Mouse (Mus musculus): ENCODE measurements around the gene Lrrc57. TPM values are rescaled to one million over a fixed set of nuclear protein-coding genes. Genes with fewer than 3 reads are reported as not detected.
A peak's percentile ranks its signal among the peaks of the same experiment; 100 is the strongest.

Lrrc57 gene
- 32.7 and 36.7 TPM in 2 replicates for polyA plus RNA-seq (2015; fragmentation: Nextera tagmentation; extraction: Ambion mirVana)

- H3K4me1 ChIP-seq, result peaks cover 21% of the 10 kb centered on the region
- peak within 1 kb of the TSS; percentile 93 for H3K9ac ChIP-seq (replicated peaks)
- no peaks in the 10 kb centered on the region for H3K27me3 ChIP-seq (replicated peaks)
- peak; percentile 95 for ATAC-seq (ENCODE audit: low FRiP score)
- WGBS, result under 1% methylated on average over 52 of the region's 52 CpGs
- peak within 1 kb of the TSS; percentile 95 for H3K4me3 ChIP-seq (replicated peaks)
- no peaks in the 10 kb centered on the region for H3K9me3 ChIP-seq (replicated peaks)
- H3K36me3 ChIP-seq, result peaks cover 12% of the 10 kb centered on the region
- peak within 1 kb of the TSS; percentile 93 for H3K27ac ChIP-seq (replicated peaks)
- peak within 1 kb of the TSS; percentile 82 for H3K4me2 ChIP-seq
Measured at GRCm38 (mm10) chr2:120608830-120609723, at the start of gene Lrrc57, which contains the start of gene Haus2. TSS of gene Lrrc57 (minus strand) at chr2:120609520. TSS of gene Haus2 (plus strand) at chr2:120609383.

- Histone ChIP-seq H3K27ac (replicated peaks) (no peak overlapping the region), H3K4me2 (no peak overlapping the region), H3K9me3 (replicated peaks) (no peaks in the 10 kb centered on the region), H3K27me3 (replicated peaks) (no peaks in the 10 kb centered on the region), H3K9ac (replicated peaks) (no peak overlapping the region), H3K4me3 (replicated peaks) (no peak overlapping the region), H3K4me1 (no peaks in the 10 kb centered on the region), H3K36me3 (no peaks in the 10 kb centered on the region)
- 66% methylated on average over 5 of the region's 5 CpGs for WGBS
- ATAC-seq (ENCODE audit: low FRiP score), result no peak
Measured at GRCm38 (mm10) chr2:120658486-120658885, 49.2 kb upstream of the Lrrc57 start.

- H3K9me3 ChIP-seq (replicated peaks), result no peaks in the 10 kb centered on the region
- H3K4me3 ChIP-seq (replicated peaks), result no peak overlapping the region
- no peak for ATAC-seq (ENCODE audit: low FRiP score)
- H3K27ac ChIP-seq (replicated peaks), result no peak overlapping the region
- 100% methylated on average over 2 of the region's 2 CpGs for WGBS
- H3K4me2 ChIP-seq, result no peak overlapping the region
- no peaks in the 10 kb centered on the region for H3K27me3 ChIP-seq (replicated peaks)
- H3K4me1 ChIP-seq, result no peaks in the 10 kb centered on the region
- no peak overlapping the region for H3K9ac ChIP-seq (replicated peaks)
- H3K36me3 ChIP-seq, result no peaks in the 10 kb centered on the region
Measured at GRCm38 (mm10) chr2:120656711-120657110, 47.4 kb upstream of the Lrrc57 start.

- Histone ChIP-seq H3K27me3 (replicated peaks) (no peaks in the 10 kb centered on the region), H3K4me2 (no peak overlapping the region), H3K9ac (replicated peaks) (no peak overlapping the region), H3K4me3 (replicated peaks) (no peak overlapping the region), H3K4me1 (no peaks in the 10 kb centered on the region), H3K36me3 (no peaks in the 10 kb centered on the region), H3K9me3 (replicated peaks) (no peaks in the 10 kb centered on the region), H3K27ac (replicated peaks) (no peak overlapping the region)
- 91% methylated on average over 5 of the region's 5 CpGs for WGBS
- no peak for ATAC-seq (ENCODE audit: low FRiP score)
Measured at GRCm38 (mm10) chr2:120655905-120656304, 46.6 kb upstream of the Lrrc57 start.

GRCm38 (mm10) chr2:120654693-120655092 lies 45.4 kb upstream of the Lrrc57 start:
- Histone ChIP-seq H3K9ac (replicated peaks) (no peak overlapping the region), H3K27ac (replicated peaks) (no peak overlapping the region), H3K4me3 (replicated peaks) (no peak overlapping the region), H3K36me3 (no peaks in the 10 kb centered on the region), H3K9me3 (replicated peaks) (no peaks in the 10 kb centered on the region), H3K4me1 (no peaks in the 10 kb centered on the region), H3K27me3 (replicated peaks) (no peaks in the 10 kb centered on the region), H3K4me2 (no peak overlapping the region)
- no peak for ATAC-seq (ENCODE audit: low FRiP score)
- 74% methylated on average over 2 of the region's 2 CpGs for WGBS

- Histone ChIP-seq H3K36me3 (no peaks in the 10 kb centered on the region), H3K9ac (replicated peaks) (no peak overlapping the region), H3K4me2 (no peak overlapping the region), H3K27me3 (replicated peaks) (no peaks in the 10 kb centered on the region), H3K27ac (replicated peaks) (0 out of 2 replicates have a peak overlapping the region, but pooled peaks have one; percentile 9), H3K4me3 (replicated peaks) (no peak overlapping the region), H3K9me3 (replicated peaks) (no peaks in the 10 kb centered on the region), H3K4me1 (no peaks in the 10 kb centered on the region)
- no peak for ATAC-seq (ENCODE audit: low FRiP score)
- 84% methylated on average over 7 of the region's 7 CpGs for WGBS
Measured at GRCm38 (mm10) chr2:120652925-120653284, 43.6 kb upstream of the Lrrc57 start.

GRCm38 (mm10) chr2:120652256-120652924 lies 43.1 kb upstream of the Lrrc57 start:
- Histone ChIP-seq H3K27me3 (replicated peaks) (no peaks in the 10 kb centered on the region), H3K4me3 (replicated peaks) (no peak overlapping the region), H3K27ac (replicated peaks) (0 out of 2 replicates have a peak overlapping the region, but pooled peaks have one; percentile 9), H3K9ac (replicated peaks) (no peak overlapping the region), H3K4me2 (no peak overlapping the region), H3K36me3 (no peaks in the 10 kb centered on the region), H3K9me3 (replicated peaks) (no peaks in the 10 kb centered on the region), H3K4me1 (no peaks in the 10 kb centered on the region)
- 77% methylated on average over 7 of the region's 7 CpGs for WGBS
- no peak for ATAC-seq (ENCODE audit: low FRiP score)

GRCm38 (mm10) chr2:120646777-120647176 lies 37.5 kb upstream of the Lrrc57 start:
- Histone ChIP-seq H3K27ac (replicated peaks) (no peak overlapping the region), H3K9me3 (replicated peaks) (no peaks in the 10 kb centered on the region), H3K4me2 (no peak overlapping the region), H3K4me3 (replicated peaks) (no peak overlapping the region), H3K27me3 (replicated peaks) (no peaks in the 10 kb centered on the region), H3K9ac (replicated peaks) (no peak overlapping the region), H3K4me1 (no peaks in the 10 kb centered on the region; the same call in 1 of the 2 replicates), H3K36me3 (no peaks in the 10 kb centered on the region)
- no peak for ATAC-seq (ENCODE audit: low FRiP score)
- WGBS, result 80% methylated on average over 4 of the region's 4 CpGs

GRCm38 (mm10) chr2:120643836-120644235 lies 34.5 kb upstream of the Lrrc57 start:
- WGBS, result 56% methylated on average over 7 of the region's 7 CpGs
- no peaks in the 10 kb centered on the region for H3K27me3 ChIP-seq (replicated peaks)
- H3K4me1 ChIP-seq, result no peaks in the 10 kb centered on the region; the same call in 1 of the 2 replicates
- no peak overlapping the region; the same call in 1 of the 2 replicates for H3K27ac ChIP-seq (replicated peaks)
- no peak overlapping the region for H3K9ac ChIP-seq (replicated peaks)
- no peaks in the 10 kb centered on the region for H3K36me3 ChIP-seq
- no peak for ATAC-seq (ENCODE audit: low FRiP score)
- H3K9me3 ChIP-seq (replicated peaks), result no peaks in the 10 kb centered on the region
- H3K4me3 ChIP-seq (replicated peaks), result no peak overlapping the region
- H3K4me2 ChIP-seq, result no peak overlapping the region

GRCm38 (mm10) chr2:120640835-120641234 lies 31.5 kb upstream of the Lrrc57 start:
- H3K9me3 ChIP-seq (replicated peaks), result no peaks in the 10 kb centered on the region
- H3K9ac ChIP-seq (replicated peaks), result no peak overlapping the region
- ATAC-seq (ENCODE audit: low FRiP score), result no peak
- H3K4me3 ChIP-seq (replicated peaks), result no peak overlapping the region
- H3K4me2 ChIP-seq, result no peak overlapping the region
- no peak overlapping the region for H3K27ac ChIP-seq (replicated peaks)
- H3K4me1 ChIP-seq, result no peaks in the 10 kb centered on the region
- H3K36me3 ChIP-seq, result no peaks in the 10 kb centered on the region
- WGBS, result 85% methylated on average over 8 of the region's 8 CpGs
- no peaks in the 10 kb centered on the region for H3K27me3 ChIP-seq (replicated peaks)

- H3K4me2 ChIP-seq, result no peak overlapping the region
- H3K4me3 ChIP-seq (replicated peaks), result no peak overlapping the region
- no peak for ATAC-seq (ENCODE audit: low FRiP score)
- H3K9ac ChIP-seq (replicated peaks), result no peak overlapping the region
- H3K27ac ChIP-seq (replicated peaks), result no peak overlapping the region
- no peaks in the 10 kb centered on the region for H3K27me3 ChIP-seq (replicated peaks)
- peaks cover 20% of the 10 kb centered on the region for H3K4me1 ChIP-seq
- peaks cover 19% of the 10 kb centered on the region for H3K36me3 ChIP-seq
- H3K9me3 ChIP-seq (replicated peaks), result no peaks in the 10 kb centered on the region
- WGBS, result 69% methylated on average over 4 of the region's 4 CpGs
Measured at GRCm38 (mm10) chr2:120631957-120632356, 22.6 kb upstream of the Lrrc57 start.

- Histone ChIP-seq H3K9ac (replicated peaks) (no peak overlapping the region), H3K4me1 (peaks cover 20% of the 10 kb centered on the region), H3K27me3 (replicated peaks) (no peaks in the 10 kb centered on the region), H3K9me3 (replicated peaks) (no peaks in the 10 kb centered on the region), H3K36me3 (peaks cover 19% of the 10 kb centered on the region), H3K4me3 (replicated peaks) (no peak overlapping the region), H3K27ac (replicated peaks) (no peak overlapping the region), H3K4me2 (no peak overlapping the region)
- no peak for ATAC-seq (ENCODE audit: low FRiP score)
- 96% methylated on average over 2 of the region's 2 CpGs for WGBS
Measured at GRCm38 (mm10) chr2:120631521-120631920, 22.2 kb upstream of the Lrrc57 start.
